Mouse (Mus musculus) MEL (cell line): ENCODE results near the gene Hcn2. TPM values are rescaled to one million over a fixed set of nuclear protein-coding genes. Genes with fewer than 3 reads are reported as not detected.

Source experiments
- DNase-seq: peaks from one replicate; pipeline ENCODE4 v3.0.0; 2011; ENCODE audit warnings: low read depth, low spot score
- H3K27ac ChIP-seq: 2 replicates; pipeline ENCODE4 v1.5.1; 2012; ENCODE audit warnings: low read depth, mild to moderate bottlenecking, control low read depth, low read length, moderate library complexity; ENCODE audit not compliant: control insufficient read depth
- H3K27me3 ChIP-seq, 2 experiments: fragments of 150-350 bp in 1 of 2; sonication (generic) in 1 of 2; 2 replicates each; pipeline ENCODE4 v1.6.1; 2012; ENCODE audit warnings: low read length in 2 of 2, mild to moderate bottlenecking in 2 of 2, improper control_type of control experiment in 1 of 2, moderate library complexity in 1 of 2; ENCODE audit not compliant: insufficient read depth in 2 of 2, control insufficient read depth in 1 of 2
- H3K36me3 ChIP-seq, 2 experiments: 2 replicates each; pipeline ENCODE4 v1.6.1; 2012 to 2014; ENCODE audit warnings: low read length in 2 of 2, improper control_type of control experiment in 1 of 2, inconsistent platforms in 1 of 2, mild to moderate bottlenecking in 1 of 2; ENCODE audit not compliant: insufficient read depth in 2 of 2, control insufficient read depth in 1 of 2
- H3K4me1 ChIP-seq, 2 experiments: fragments of 150-350 bp in 1 of 2; sonication (generic) in 1 of 2; 2 replicates each; pipeline ENCODE4 v1.6.1; 2012; ENCODE audit warnings: low read length in 2 of 2, improper control_type of control experiment in 1 of 2, mild to moderate bottlenecking in 1 of 2; ENCODE audit not compliant: insufficient read depth in 2 of 2, control insufficient read depth in 1 of 2
- H3K4me3 ChIP-seq, 2 experiments: fragments of 150-350 bp in 1 of 2; sonication (generic) in 1 of 2; 2 replicates each; pipeline ENCODE4 v1.5.1; 2012; ENCODE audit warnings: low read depth in 2 of 2, low read length in 2 of 2, mild to moderate bottlenecking in 2 of 2, moderate library complexity in 2 of 2, control low read depth in 1 of 2, improper control_type of control experiment in 1 of 2; ENCODE audit not compliant: control insufficient read depth in 1 of 2, insufficient read depth in 1 of 2
- H3K79me2 ChIP-seq: 2 replicates; pipeline ENCODE4 v1.6.1; 2012; ENCODE audit warnings: mild to moderate bottlenecking, low read length, moderate library complexity; ENCODE audit not compliant: control insufficient read depth, poor library complexity, insufficient read depth
- H3K9ac ChIP-seq: 2 replicates; pipeline ENCODE4 v1.6.1; 2012; ENCODE audit warnings: low read depth, mild to moderate bottlenecking, control low read depth, low read length, moderate library complexity; ENCODE audit not compliant: control insufficient read depth, poor library complexity, severe bottlenecking
- H3K9me3 ChIP-seq: fragments of 150-350 bp; sonication (generic); replicated peaks from 2 replicates; pipeline ENCODE4 v1.6.1; 2012; ENCODE audit warnings: mild to moderate bottlenecking, low read length, improper control_type of control experiment, moderate library complexity; ENCODE audit not compliant: insufficient read depth
- BHLHE40 ChIP-seq: IDR thresholded peaks from 2 replicates; pipeline ENCODE4 v1.6.1; 2012; ENCODE audit warnings: low read depth, mild to moderate bottlenecking, inconsistent platforms, low read length, improper control_type of control experiment, borderline replicate concordance
- CHD1 ChIP-seq: IDR thresholded peaks from 2 replicates; pipeline ENCODE4 v1.6.1; 2012; ENCODE audit warnings: low read depth, mild to moderate bottlenecking, inconsistent platforms, low read length, improper control_type of control experiment
- EP300 ChIP-seq, 2 experiments: IDR thresholded peaks; 2 replicates each; pipeline ENCODE4 v1.6.1; 2011; ENCODE audit warnings: improper control_type of control experiment in 2 of 2, low read length in 2 of 2, low read depth in 1 of 2, mild to moderate bottlenecking in 1 of 2
- GATA1 ChIP-seq: IDR thresholded peaks from 2 replicates; pipeline ENCODE4 v1.6.1; 2011; ENCODE audit warnings: low read depth, low read length, improper control_type of control experiment
- MAFK ChIP-seq: IDR thresholded peaks from 2 replicates; pipeline ENCODE4 v1.6.1; 2011; ENCODE audit warnings: low read depth, mild to moderate bottlenecking, low read length, improper control_type of control experiment, borderline replicate concordance
- MAX ChIP-seq: IDR thresholded peaks from 2 replicates; pipeline ENCODE4 v1.6.1; 2011; ENCODE audit warnings: low read length, improper control_type of control experiment
- MXI1 ChIP-seq: IDR thresholded peaks from 2 replicates; pipeline ENCODE4 v1.6.1; 2011; ENCODE audit warnings: mild to moderate bottlenecking, low read depth, low read length, improper control_type of control experiment
- MYC ChIP-seq: IDR thresholded peaks from 2 replicates; pipeline ENCODE4 v1.6.1; 2011; ENCODE audit warnings: low read depth, mild to moderate bottlenecking, low read length, improper control_type of control experiment, moderate library complexity
- NELFE ChIP-seq: IDR thresholded peaks from 2 replicates; pipeline ENCODE4 v1.6.1; 2011; ENCODE audit warnings: low read depth, low read length, improper control_type of control experiment
- POLR2AphosphoS2 ChIP-seq: IDR thresholded peaks from 2 replicates; pipeline ENCODE4 v1.6.1; 2011; ENCODE audit warnings: low read length, improper control_type of control experiment
- POLR2AphosphoS5 ChIP-seq: IDR thresholded peaks from 2 replicates; pipeline ENCODE4 v1.6.1; 2012; ENCODE audit warnings: low read depth, borderline replicate concordance, mild to moderate bottlenecking, inconsistent platforms, low read length, moderate library complexity, mixed read lengths
- RCOR1 ChIP-seq: IDR thresholded peaks from 2 replicates; pipeline ENCODE4 v1.6.1; 2012; ENCODE audit warnings: low read depth, mild to moderate bottlenecking, inconsistent platforms, low read length, improper control_type of control experiment
- TBP ChIP-seq: IDR thresholded peaks from 2 replicates; pipeline ENCODE4 v1.8.0; 2011; ENCODE audit warnings: low read depth, low read length, improper control_type of control experiment
- UBTF ChIP-seq: IDR thresholded peaks from 2 replicates; pipeline ENCODE4 v1.6.1; 2012; ENCODE audit warnings: low read depth, mild to moderate bottlenecking, inconsistent platforms, low read length, improper control_type of control experiment, moderate library complexity, borderline replicate concordance; ENCODE audit not compliant: insufficient read depth
- ZC3H11A ChIP-seq: IDR thresholded peaks from 2 replicates; pipeline ENCODE4 v1.6.1; 2012; ENCODE audit warnings: low read depth, mild to moderate bottlenecking, inconsistent platforms, low read length, improper control_type of control experiment
- ZKSCAN1 ChIP-seq: IDR thresholded peaks from 2 replicates; pipeline ENCODE4 v1.6.1; 2012; ENCODE audit warnings: low read depth, mild to moderate bottlenecking, inconsistent platforms, low read length, improper control_type of control experiment, moderate library complexity
- polyA plus RNA-seq, 2 experiments: library from polyadenylated mRNA; stranded (reverse) in 1 of 2; unstranded in 1 of 2; fragments of >175 nt in 1 of 2; fragments of >200 nt in 1 of 2; gene quantifications; 2 replicates each; pipeline versions ENCODE4 v1.2.1 to v1.2.4; 2012; ENCODE audit warnings: low replicate concordance in 2 of 2, low read depth in 1 of 2; ENCODE audit not compliant: insufficient read length in 2 of 2, insufficient read depth in 1 of 2, missing spikeins in 1 of 2
- total RNA-seq: library from RNA; depleted of rRNA; stranded (reverse); fragments of 300-350 nt; gene quantifications from 2 replicates; pipeline ENCODE4 v1.2.3, GENCODE M21; 2012

Gene Hcn2
- total and polyA plus RNA-seq, 3 experiments: 0.42 to 1.6 TPM; not detected in 1

- TF ChIP-seq POLR2AphosphoS5 (no peak), POLR2AphosphoS2 (no peak), CHD1 (no peak), BHLHE40 (no peak)
- TF ChIP-seq, all 39 proteins: peak for 11
Measured at GRCm38 (mm10) chr10:79779784-79780663, 63.6 kb downstream of the Hcn2 start (continued).

DNA sequence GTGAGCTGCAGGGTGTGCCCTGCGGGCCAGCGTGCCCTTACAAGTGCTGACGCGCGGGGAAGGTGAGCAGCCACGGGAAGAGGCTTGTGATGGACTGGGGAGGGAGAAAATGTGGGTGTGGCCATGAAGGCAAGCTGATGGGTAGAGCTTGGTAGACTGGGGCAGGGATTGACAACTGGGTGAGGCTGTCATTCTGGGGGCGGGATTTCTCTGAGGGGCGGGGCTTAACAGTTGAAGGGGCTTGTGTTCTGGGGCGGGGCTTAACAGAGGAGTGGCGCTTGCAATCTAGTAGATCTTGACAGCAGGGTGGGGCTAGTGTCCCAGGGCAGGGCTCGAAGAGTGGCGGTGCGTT, 64.2 kb downstream of the Hcn2 start:
- Histone ChIP-seq H3K27ac (no peak overlapping the region), H3K9ac (no peak overlapping the region), H3K79me2 (no peaks in the 10 kb centered on the region), H3K27me3 (no peaks in the 10 kb centered on the region), H3K9me3 (no peaks in the 10 kb centered on the region), H3K4me3 (peak overlapping the region; percentile 53 to 71; a peak in 3 of 4 replicates), H3K36me3 (no peaks in the 10 kb centered on the region), H3K4me1 (peaks cover 0 to 8% of the 10 kb centered on the region in 2 experiments; a peak in 1 of 4 replicates)
- DNase-seq: peak; percentile 94
- TF ChIP-seq GATA1: peak; percentile 35; the same call in 1 of the 2 replicates
- no peak for TF ChIP-seq POLR2AphosphoS2
- TF ChIP-seq TBP: peak; percentile 18; the same call in 1 of the 2 replicates

DNA sequence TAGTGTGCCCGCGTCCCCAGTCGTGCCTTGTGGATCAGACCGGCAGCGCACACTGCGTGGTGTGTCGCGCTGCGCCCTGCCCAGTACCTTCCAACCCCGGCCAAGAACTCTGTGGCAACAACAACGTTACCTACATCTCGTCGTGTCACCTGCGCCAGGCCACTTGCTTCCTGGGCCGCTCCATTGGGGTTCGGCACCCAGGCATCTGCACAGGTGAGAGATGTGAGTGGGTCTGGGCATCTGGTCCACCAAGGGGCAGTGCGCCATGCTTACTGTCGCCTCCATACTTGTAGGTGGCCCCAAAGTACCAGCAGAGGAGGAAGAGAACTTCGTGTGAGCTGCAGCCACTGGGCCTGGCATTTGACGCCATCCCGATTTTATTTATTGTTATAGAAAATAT, 64.7 kb downstream of the Hcn2 start:
- Histone ChIP-seq H3K36me3 (no peaks in the 10 kb centered on the region), H3K79me2 (no peaks in the 10 kb centered on the region), H3K27ac (no peak overlapping the region), H3K9ac (no peak overlapping the region), H3K4me1 (peaks cover 0 to 8% of the 10 kb centered on the region in 2 experiments; a peak in 1 of 4 replicates), H3K4me3 (peak overlapping the region; percentile 6 to 71; a peak in 2 of 4 replicates)
- TF ChIP-seq GATA1 (no peak), EP300 (IDR thresholded peaks at IDR 0.05; ENCODE audit: low read depth in 1 of 2, low read length in 2 of 2) (no peak), MAX (no peak), MAFK (no peak), MYC (no peak), ZC3H11A (no peak), POLR2AphosphoS2 (no peak), RCOR1 (no peak), ZKSCAN1 (no peak), UBTF (no peak), CHD1 (no peak), MXI1 (no peak), POLR2AphosphoS5 (no peak), NELFE (no peak)
- TF ChIP-seq, all 39 proteins: peak for 0
- no peak for DNase-seq
- Histone ChIP-seq H3K27me3 (no peaks in the 10 kb centered on the region), H3K9me3 (no peaks in the 10 kb centered on the region)
